Mouse (Mus musculus) ES-E14 (cell line): ENCODE results near the gene Cga. TPM values are rescaled to one million over a fixed set of nuclear protein-coding genes. Genes with fewer than 3 reads are reported as not detected.
"Not testable (repeated sequence)": the region's sequence is repeated elsewhere in the genome, so short reads cannot be mapped to it uniquely, and the experiment has no call there.

ENCODE experiments used
- DNase-seq: peaks from one replicate; pipeline ENCODE4 v3.0.0-alpha.2; 2013; ENCODE audit warnings: low read depth, low spot score
- H3K27ac ChIP-seq: 2 replicates; pipeline ENCODE4 v1.5.1; 2012; ENCODE audit warnings: low read depth, mild to moderate bottlenecking, low read length, moderate library complexity, mixed read lengths; ENCODE audit not compliant: poor library complexity, insufficient read depth, severe bottlenecking
- H3K36me3 ChIP-seq: 2 replicates; pipeline ENCODE4 v1.6.1; 2012; ENCODE audit warnings: mild to moderate bottlenecking, low read length, moderate library complexity, mixed read lengths; ENCODE audit not compliant: control insufficient read depth, poor library complexity, insufficient read depth, severe bottlenecking
- H3K4me1 ChIP-seq, 2 experiments: fragments of 150-350 bp in 1 of 2; sonication (generic) in 1 of 2; 2 replicates each; pipeline ENCODE4 v1.6.1; 2012; ENCODE audit warnings: low read length in 2 of 2, mild to moderate bottlenecking in 1 of 2, mixed read lengths in 1 of 2; ENCODE audit not compliant: control insufficient read depth in 2 of 2, insufficient read depth in 2 of 2, poor library complexity in 1 of 2
- H3K4me3 ChIP-seq, 2 experiments: fragments of 150-350 bp in 1 of 2; sonication (generic) in 1 of 2; 2 replicates each; pipeline ENCODE4 v1.5.1; 2012; ENCODE audit warnings: low read length in 2 of 2, low read depth in 1 of 2, mild to moderate bottlenecking in 1 of 2, mixed read lengths in 1 of 2; ENCODE audit not compliant: insufficient read depth in 1 of 2, poor library complexity in 1 of 2, severe bottlenecking in 1 of 2
- H3K9ac ChIP-seq: 2 replicates; pipeline ENCODE4 v1.6.1; 2012; ENCODE audit warnings: low read depth, mild to moderate bottlenecking, low read length, mixed read lengths; ENCODE audit not compliant: poor library complexity, insufficient read depth, severe bottlenecking
- H3K9me3 ChIP-seq: fragments of 150-350 bp; sonication (generic); 2 replicates; pipeline ENCODE4 v1.6.1; 2012; ENCODE audit warnings: low read depth, mild to moderate bottlenecking, low read length; ENCODE audit not compliant: control insufficient read depth, insufficient read depth
- CHD2 ChIP-seq: IDR thresholded peaks from 2 replicates; pipeline ENCODE4 v1.6.1; 2014; ENCODE audit warnings: mild to moderate bottlenecking, low read depth, low read length, inconsistent platforms
- HCFC1 ChIP-seq: IDR thresholded peaks from 2 replicates; pipeline ENCODE4 v1.6.1; 2012; ENCODE audit warnings: low read length, inconsistent platforms, borderline replicate concordance; ENCODE audit not compliant: insufficient read depth
- MAFK ChIP-seq: IDR thresholded peaks from 2 replicates; pipeline ENCODE4 v1.6.1; 2014; ENCODE audit warnings: mild to moderate bottlenecking, low read depth, low read length, inconsistent platforms; ENCODE audit not compliant: insufficient read depth
- ZC3H11A ChIP-seq: IDR thresholded peaks from 2 replicates; pipeline ENCODE4 v1.6.1; 2012; ENCODE audit warnings: low read depth, mild to moderate bottlenecking, inconsistent platforms, low read length, borderline replicate concordance
- ZNF384 ChIP-seq: IDR thresholded peaks from 2 replicates; pipeline ENCODE4 v1.6.1; 2012; ENCODE audit warnings: low read depth, low read length, inconsistent platforms
- in situ Hi-C, 2 experiments: fragments of 600-800 bp; cut with MboI; formaldehyde crosslinking; loops; one replicate each; pipeline ENCODE4 v1.15.1; 2025; ENCODE audit warnings: low sequenced_read_pairs in 2 of 2, inconsistent platforms in 1 of 2; ENCODE audit not compliant: unreplicated experiment in 2 of 2
- total RNA-seq: library from RNA; depleted of rRNA; stranded (reverse); fragments of 300-350 nt; gene quantifications from 2 replicates; pipeline ENCODE4 v1.2.3, GENCODE M21; 2012

Cga gene
- total RNA-seq, 1 experiment = 0.89 TPM

- Histone ChIP-seq H3K9ac (no peak overlapping the region), H3K4me3 (no peak overlapping the region), H3K36me3 (no peaks in the 10 kb centered on the region), H3K9me3 (no peaks in the 10 kb centered on the region), H3K4me1 (peaks cover 0 to 2% of the 10 kb centered on the region in 2 experiments; a peak in 2 of 4 replicates), H3K27ac (no peak overlapping the region)
- TF ChIP-seq HCFC1 (no peak), CHD2 (no peak), ZNF384 (no peak), ZC3H11A (no peak), MAFK (no peak)
- in situ Hi-C loops = no loop called here
- no peak for DNase-seq
Measured at GRCm38 (mm10) chr4:34917400-34917799, 23.8 kb downstream of the Cga start.

GRCm38 (mm10) chr4:34922177-34922870 lies 28.7 kb downstream of the Cga start:
- Histone ChIP-seq H3K4me1 (no peaks in the 10 kb centered on the region; a peak in 1 of 4 replicates), H3K36me3 (no peaks in the 10 kb centered on the region), H3K4me3 (no peak overlapping the region), H3K9me3 (no peaks in the 10 kb centered on the region), H3K27ac (no peak overlapping the region), H3K9ac (no peak overlapping the region)
- TF ChIP-seq MAFK (no peak), HCFC1 (no peak), ZC3H11A (peak; percentile 92), ZNF384 (no peak), CHD2 (no peak)
- DNase-seq = peak; percentile 58
- in situ Hi-C loops = no loop called here

GRCm38 (mm10) chr4:34928386-34928785 lies 34.8 kb downstream of the Cga start:
- H3K4me1 ChIP-seq, H3K9me3 ChIP-seq, H3K9ac ChIP-seq, H3K27ac ChIP-seq, H3K36me3 ChIP-seq, DNase-seq, in situ Hi-C loops, H3K4me3 ChIP-seq: not testable (repeated sequence)

- Histone ChIP-seq H3K36me3 (no peaks in the 10 kb centered on the region), H3K4me1 (no peaks in the 10 kb centered on the region; a peak in 1 of 4 replicates), H3K27ac (no peak overlapping the region), H3K9me3 (no peaks in the 10 kb centered on the region), H3K4me3 (no peak overlapping the region), H3K9ac (no peak overlapping the region)
- in situ Hi-C loops = no loop called here
- DNase-seq = no peak
- TF ChIP-seq ZC3H11A (no peak), CHD2 (no peak), ZNF384 (no peak), HCFC1 (no peak), MAFK (no peak)
Measured at GRCm38 (mm10) chr4:34941046-34941445, 47.5 kb downstream of the Cga start.

DNA sequence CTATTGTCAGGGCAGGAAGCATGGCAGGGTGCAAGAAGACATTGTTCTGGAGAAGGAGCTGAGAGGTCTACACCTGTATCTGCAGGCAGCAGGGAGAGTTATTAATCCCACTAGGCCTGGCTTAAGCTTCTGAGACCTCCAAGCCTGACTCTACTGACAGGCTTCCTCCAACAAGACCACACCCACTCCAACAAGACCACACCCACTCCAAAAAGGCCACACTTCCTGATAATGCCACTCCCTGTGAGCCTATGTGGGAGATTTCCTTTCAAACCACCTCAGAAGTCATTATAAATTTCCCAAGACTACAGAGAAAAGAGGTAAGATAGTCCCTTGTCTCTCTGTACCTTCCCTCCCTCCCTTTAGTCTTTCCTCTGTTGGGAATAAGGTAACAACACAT lies 53.6 kb downstream of the Cga start:
- Histone ChIP-seq H3K4me1 (no peaks in the 10 kb centered on the region; a peak in 1 of 4 replicates), H3K4me3 (no peak overlapping the region), H3K9me3 (no peaks in the 10 kb centered on the region), H3K36me3 (no peaks in the 10 kb centered on the region), H3K27ac (no peak overlapping the region), H3K9ac (no peak overlapping the region)
- in situ Hi-C loops = no loop called here
- DNase-seq = no peak
- TF ChIP-seq MAFK (no peak), HCFC1 (no peak), ZC3H11A (no peak), CHD2 (no peak), ZNF384 (no peak)
